Mouse (Mus musculus): ENCODE measurements around the gene Prdm16.

The Prdm16 gene

DNA sequence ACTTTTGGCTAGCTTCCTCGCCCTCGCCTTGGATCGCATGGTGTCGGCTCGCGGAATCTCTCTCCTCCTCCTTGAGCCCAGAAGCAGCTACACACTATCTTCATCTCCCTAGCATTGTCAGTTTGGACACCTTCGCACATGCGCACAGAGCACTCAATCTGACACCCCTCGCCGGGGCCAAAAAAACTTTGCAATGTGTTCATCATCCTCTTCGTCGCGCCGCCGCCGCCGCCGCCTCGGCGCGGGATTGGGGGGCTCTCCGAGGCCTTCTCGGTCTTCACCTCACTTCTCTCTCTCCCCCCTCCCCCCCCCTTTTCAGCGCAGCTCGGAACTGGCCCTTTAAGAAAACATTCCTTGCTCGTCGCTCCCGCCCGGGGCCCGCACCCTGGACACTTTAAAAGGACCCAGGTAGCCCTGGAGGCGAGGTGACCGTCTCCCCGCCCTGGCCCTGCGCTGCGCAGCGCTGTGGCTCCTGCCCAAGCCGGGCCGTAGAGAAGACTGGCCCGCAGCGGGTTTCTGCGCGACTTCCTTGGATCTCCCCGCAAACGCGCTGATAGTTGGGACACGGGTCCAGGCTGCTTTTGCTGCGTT is at the start of gene Prdm16:
Prdm16 (minus strand) TSS at position 153 of the 591 bp plus-strand sequence.
- DNase-seq (ENCODE audit: low read depth, low spot score) = no peak

DNA sequence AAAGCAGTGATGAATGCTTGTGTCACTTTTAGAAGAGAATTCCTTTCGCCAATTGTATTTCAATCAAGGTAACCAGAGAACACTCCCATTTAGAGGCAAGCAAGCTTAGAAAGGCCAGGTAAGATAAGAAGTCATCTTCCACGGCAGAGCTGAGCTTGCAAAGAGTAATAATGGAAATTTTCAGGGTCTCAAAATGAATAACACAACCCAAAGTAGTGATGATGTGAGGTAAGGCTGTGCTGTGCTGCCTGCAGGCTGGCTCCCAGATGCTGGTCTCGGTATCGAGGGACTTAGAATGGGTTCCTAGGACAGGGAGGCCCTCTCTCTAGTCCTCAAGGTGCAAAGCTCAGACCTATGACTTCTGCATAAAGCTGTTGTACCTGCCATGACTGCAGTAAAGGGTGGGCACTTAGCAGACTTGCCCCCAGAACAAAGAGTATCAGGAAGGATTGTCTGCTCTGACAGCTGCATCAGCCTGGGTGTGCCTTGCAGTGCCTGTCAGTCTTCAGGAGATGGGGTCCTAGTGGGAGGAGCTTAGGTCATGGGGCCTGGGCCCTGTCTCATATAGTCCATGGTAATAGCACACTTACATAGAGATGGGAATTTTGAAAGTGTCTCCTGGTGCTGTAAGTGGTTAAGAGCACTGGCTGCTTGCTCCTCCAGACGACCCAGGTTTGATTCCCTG is 46.5 kb upstream of the Prdm16 start:
- no peak for DNase-seq (ENCODE audit: low read depth, low spot score)

DNA sequence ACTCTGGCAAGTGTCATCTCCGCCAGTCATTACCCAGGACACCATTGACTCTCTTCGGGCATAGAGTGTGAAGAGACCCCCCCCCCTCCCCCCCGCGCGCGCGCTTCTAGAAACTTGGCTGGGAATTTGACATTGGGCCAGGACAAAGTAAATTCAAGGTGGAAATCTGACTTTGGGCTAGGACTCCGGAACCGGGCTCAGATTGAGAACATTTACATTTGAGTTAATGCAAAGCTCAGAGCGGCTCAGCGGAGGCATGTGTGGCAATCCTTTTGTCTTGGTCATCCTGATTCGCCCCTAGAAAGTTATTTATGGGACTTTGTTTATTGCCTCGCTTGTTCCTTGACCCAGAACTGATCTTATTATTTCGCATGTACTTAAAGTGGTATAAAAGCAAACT is 45.6 kb upstream of the Prdm16 start:
- DNase-seq (ENCODE audit: low read depth, low spot score) = no peak

DNA sequence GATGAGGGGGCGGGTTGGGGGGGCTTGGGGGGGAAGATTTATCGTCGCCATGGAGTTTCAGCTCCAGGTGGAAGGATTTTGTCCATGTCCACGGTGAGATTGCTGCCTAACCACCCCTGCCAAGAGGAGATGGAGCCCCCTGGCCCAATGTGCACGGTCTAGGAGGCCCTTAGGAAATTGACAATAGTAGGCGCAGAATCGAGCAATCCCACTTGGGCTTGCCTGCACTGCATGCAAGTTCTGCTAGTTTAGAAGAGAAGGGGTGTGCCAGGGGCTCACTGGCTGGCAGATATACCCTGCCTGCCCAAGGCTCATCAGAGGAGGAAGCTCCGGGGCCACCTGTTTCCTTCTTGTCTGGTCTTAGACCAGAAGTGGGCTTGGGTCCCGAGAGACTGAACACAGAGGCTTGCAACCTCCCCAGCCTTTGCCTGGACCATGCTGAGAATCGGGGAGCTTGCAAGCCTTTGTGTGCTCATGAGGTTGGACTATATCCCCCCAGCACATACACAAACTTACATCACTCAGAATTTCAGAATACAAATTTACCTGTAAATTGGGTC is 38.8 kb upstream of the Prdm16 start:
- no peak for DNase-seq (ENCODE audit: low read depth, low spot score)

DNA sequence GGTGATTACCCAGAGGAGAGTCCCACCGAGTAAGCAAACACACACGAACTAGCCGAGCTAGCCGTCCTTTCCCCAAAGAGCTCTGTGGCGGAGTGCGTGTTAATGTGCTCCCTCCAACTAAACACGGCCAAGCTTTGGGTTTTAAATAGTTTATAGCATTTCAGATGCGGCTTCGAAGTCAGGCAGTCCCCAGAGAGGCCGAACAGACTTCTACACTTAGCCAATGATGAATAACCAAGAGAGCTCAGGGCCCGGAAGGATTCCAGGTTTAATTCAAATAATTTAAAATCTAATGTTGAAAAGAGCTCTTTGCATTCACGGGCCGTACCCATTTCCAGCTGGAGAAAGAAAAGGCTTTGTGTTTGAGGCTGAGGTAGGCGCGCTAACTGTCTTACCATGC is 38.3 kb upstream of the Prdm16 start:
- DNase-seq (ENCODE audit: low read depth, low spot score) = no peak

DNA sequence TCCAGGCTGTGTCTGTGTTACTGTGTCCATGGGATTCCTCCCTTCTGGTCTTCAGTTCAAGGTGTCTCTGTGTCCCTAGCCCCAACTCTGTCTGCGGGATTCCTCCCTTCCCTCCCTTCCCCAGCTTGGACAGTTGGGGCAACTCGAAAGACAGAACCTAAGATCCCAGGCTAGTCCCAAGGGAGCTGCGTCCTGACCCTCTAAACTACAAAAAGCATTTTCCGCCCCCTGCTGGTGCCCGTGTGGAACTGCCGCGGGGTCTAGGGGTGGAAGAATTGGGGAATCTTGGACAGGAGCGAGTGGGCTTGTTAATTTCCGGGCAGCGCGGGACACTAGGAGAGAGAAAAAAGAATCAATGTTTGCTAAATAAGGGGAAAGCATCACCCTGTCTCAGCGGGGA is 37.9 kb upstream of the Prdm16 start:
- DNase-seq (ENCODE audit: low read depth, low spot score) = peak; percentile 6

DNA sequence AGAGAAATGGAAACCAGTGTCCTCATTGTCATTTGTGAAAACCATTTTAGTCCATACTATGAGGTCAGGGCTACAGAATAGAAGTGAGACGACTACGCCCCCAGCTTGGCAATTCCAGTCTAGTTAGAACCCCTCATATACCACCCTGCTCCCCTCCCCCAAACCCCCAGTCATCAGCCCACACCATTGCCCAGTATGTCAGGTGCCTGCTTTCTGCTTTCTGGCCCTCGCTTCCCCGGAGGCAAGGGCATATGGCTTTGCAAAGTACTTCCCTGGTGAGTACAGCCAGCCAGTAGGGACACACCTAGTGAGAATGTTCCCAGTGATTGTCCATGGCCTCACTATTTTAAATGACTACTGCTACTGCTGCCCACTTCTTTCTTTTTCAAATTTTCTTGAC is 37.3 kb upstream of the Prdm16 start:
- no peak for DNase-seq (ENCODE audit: low read depth, low spot score)

DNA sequence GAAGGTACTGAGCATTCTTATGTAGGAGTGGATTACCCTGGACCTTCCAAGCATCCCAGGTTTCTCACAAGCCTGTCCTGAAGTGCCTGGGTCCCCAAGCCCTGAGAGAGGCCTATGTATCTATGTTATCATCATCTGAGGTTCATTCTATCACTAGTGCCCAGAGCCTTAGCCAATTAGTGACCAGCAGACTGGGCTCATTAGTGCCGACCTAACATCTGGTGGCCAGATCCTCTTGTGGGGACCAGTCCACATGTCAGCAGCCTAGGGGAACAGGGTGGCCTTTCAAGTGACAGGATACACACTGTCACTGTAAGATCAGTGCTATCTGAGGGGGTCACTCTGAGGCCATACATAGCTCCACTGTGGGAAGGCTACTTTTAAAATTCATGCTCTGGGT is 35.4 kb upstream of the Prdm16 start:
- no peak for DNase-seq (ENCODE audit: low read depth, low spot score)

DNA sequence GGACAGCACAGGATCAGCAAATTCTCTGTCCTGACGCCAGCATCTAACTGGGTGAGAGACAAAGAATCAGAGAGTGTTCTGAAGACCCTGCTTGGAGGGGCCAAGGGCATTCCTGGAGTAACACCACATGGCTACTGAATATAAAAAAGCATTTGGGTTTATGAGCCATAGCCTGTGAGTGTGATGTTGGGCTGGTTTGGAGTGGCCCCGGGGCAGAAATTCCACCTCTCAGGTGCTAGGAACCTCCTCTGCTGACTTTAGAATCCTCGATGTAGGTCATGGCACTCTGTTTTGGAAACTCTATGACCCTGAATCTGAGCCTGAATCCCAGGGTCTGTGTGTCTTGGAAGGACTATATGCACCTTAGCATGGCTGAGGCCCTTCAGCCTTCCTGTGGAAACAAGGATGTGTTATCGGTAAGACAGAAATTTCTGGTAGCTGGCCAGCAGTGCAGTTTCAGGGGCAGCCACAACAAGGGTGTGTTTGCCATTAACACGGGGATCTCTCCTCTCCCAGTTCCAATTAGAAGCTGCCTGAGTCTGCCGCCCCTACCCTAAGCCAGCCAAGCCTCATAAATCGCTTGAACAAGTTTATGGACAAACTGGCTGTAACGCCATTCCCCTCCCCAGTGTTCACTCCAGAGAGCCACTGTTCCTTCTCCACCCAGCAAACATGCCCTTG is 34.7 kb upstream of the Prdm16 start:
- DNase-seq (ENCODE audit: low read depth, low spot score) = no peak

DNA sequence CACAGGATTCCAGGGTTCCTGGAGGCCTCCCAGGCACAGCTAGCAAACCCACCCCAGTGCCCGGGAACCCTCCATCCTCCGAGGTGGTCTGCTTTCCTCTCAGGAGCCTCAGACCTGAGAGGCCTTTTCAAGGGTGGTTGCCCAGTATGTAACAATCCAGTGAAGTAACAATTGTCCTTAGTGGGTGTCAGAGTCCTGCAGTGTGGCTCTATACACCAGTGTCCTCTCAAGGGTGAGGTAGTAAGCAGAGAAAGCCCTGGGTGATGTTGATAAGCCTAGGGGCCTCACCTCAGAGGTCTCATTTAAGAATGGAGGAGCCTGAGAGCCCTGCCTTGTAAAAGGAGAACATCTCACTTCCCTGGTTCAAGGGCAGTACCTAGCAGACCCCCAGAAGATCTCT is 31.1 kb upstream of the Prdm16 start, which contains the start of gene Actrt2:
Actrt2 (minus strand) TSS at position 101 of the 400 bp plus-strand sequence.
- no peak for DNase-seq (ENCODE audit: low read depth, low spot score)

DNA sequence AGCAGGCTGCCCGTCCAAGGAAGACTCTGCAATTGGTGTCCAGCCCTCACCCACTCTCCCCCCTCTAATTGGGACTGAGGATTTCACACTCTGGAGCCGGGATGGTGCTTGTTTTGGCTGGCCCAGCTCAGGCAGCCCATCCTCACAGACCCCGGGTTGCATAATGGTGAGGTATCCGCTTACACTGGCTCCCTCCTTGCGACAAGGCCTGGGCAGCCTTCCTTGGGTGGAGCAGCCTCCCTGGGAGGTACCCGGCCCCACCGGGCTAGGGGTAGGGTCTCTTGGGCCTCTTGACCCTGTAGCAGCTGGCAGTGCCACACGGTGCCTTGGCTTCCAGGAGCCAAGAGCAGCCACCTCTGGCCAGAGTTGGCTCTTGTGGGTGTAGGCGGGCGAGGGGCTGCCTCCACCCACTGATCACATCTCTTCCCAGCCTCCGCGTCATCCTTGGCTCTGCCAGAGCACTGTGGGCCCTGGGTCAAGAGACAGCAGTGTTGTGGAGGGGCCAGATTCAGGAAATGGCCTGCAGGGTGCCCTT is 26.1 kb upstream of the Prdm16 start:
- no peak for DNase-seq (ENCODE audit: low read depth, low spot score)

DNA sequence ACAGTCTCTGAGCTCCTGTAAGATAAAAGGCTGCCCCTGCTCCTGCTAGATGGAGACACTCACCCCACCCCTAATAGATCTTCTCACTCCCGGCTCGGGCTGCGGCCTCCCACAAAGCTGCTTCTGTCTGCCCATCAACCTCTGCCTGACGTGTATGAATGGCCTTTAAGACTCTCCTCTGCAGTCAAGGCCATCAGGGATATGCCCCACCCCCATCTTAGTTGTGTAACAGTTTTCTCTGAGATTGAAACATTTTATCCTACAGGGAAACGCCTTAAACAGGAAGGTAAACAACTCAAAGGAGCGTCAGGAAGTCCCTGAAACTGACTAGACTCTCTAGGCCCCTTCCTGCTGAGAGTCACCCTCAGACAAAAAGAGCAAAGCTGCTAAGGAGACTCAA is 24.6 kb upstream of the Prdm16 start:
- no peak for DNase-seq (ENCODE audit: low read depth, low spot score)

DNA sequence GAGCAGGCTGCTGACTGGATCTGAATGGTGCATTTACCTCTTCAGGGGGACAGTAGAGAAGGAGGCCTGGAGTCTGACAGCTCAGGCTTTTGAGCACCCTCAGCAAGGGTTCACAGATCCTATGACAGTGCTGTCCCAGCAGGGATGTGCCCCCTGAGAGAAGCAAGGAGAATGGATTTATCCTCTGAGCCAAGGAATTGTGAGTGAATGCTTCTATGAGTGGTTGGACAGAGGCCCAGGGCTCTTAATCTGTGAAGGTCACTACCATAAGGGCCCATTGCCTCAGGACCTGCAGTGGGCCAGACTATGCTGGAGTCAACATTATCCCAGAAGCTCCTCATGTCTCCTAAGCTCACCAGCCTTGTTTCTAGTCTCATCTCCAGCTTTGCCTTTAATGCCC is 23.4 kb upstream of the Prdm16 start:
- DNase-seq (ENCODE audit: low read depth, low spot score) = no peak

DNA sequence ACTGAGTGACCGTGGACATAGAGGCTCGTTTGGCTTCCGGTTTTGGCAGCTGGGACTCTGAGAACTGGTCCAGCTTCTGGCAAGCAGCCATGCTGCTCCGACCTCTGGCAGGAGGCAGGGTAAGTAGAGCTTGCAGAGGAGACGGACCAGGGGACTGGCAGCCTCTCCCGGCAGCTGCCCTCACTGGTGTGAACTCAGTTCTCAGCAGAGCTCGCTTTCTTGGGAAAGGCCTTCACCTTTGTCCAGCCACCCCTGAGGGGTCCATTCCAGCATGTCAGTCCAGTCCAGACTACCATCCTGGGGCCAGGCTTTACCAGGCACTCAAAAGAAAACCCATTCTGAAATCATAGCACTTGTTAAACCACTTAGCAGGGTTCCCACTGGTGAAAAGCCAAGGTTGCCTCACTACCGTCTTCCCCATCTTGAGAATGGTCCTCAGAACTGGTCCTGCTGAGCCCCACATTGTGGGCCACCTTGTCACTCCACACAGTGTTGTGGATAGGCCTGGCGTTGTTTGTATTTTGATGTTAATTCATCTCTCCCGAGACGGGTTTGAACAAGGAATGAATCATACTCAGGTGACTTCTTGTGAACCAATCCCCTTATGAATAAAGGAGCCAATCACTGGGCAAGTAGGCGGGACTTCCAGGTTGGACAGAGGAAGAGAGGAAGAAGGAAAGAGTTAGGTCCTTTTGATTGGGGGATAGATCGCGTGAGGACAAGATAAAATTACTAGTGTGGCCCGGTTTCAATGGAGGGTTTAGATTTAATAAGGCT is 18.6 kb upstream of the Prdm16 start:
- DNase-seq (ENCODE audit: low read depth, low spot score) = no peak

DNA sequence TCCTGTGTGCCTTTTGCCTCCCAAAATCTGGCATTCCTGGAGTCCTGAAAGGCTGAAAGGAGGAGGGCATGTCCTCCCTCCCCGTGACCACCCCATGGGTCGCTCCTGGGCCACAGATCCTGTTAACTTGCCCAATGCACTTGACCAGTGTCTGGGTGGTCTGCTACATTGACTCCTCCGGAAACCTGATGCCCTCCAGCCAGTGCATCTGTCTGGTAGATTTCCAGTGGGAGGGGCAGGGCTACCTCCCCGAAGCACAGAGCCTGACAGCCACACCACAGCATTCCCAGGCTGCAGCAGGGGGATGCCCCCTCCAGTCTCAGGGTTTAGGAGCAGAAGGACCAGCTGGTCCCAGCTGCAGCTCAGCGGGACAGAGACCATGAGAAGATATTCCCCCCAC is 15.8 kb upstream of the Prdm16 start:
- DNase-seq (ENCODE audit: low read depth, low spot score) = no peak

DNA sequence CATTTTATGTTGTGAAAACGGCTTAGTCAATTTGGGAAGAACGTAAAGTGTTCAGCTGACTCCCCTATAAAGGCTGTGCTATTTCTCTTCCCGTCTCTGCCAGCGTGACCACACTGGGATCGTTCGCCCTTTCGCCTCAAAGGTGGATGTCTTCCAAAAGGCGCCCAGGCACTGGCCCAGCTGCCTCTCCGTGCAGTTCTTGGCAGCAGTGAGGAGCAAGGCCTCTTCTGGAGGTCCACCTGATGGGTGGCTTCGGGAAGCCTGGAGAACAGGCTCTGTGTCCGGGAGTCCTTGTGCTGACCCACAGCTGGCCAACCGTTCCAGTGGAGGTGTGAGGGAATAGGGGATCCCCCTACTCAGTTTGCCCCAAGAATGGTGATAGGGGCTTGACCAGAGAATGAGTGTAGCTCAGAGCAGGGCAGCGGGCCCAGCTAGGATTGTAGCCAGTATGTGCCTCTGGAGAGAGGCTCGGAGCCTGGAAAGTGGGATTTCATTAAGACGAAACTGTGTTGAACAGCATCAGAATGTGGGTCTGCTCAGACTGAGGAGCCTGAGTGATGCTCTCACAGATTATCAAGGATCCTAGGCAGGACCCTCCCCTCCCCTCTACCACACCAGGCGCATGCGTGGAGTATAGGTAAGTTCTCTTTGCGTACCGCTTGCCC is 12.5 kb upstream of the Prdm16 start:
- DNase-seq (ENCODE audit: low read depth, low spot score) = no peak

DNA sequence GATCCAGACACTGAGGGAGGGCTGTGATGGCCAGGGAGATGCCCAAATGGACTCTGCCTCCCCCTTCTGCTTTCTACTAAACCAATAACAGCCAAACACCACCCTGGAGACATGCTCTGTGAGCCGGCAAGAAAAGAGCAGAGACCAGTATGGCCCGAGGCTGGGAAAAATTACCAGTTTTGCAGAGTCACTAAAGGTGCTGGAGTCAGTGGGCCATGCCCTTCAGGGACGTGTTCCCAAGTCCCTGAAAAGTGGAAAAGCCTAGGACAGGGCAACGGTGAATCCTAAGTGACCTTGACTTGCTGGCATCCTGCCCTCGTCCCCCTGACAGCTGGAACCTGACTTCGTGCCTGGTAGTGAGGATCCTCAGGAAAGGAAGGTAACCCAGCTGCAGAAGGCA is 5.8 kb upstream of the Prdm16 start:
- no peak for DNase-seq (ENCODE audit: low read depth, low spot score)

DNA sequence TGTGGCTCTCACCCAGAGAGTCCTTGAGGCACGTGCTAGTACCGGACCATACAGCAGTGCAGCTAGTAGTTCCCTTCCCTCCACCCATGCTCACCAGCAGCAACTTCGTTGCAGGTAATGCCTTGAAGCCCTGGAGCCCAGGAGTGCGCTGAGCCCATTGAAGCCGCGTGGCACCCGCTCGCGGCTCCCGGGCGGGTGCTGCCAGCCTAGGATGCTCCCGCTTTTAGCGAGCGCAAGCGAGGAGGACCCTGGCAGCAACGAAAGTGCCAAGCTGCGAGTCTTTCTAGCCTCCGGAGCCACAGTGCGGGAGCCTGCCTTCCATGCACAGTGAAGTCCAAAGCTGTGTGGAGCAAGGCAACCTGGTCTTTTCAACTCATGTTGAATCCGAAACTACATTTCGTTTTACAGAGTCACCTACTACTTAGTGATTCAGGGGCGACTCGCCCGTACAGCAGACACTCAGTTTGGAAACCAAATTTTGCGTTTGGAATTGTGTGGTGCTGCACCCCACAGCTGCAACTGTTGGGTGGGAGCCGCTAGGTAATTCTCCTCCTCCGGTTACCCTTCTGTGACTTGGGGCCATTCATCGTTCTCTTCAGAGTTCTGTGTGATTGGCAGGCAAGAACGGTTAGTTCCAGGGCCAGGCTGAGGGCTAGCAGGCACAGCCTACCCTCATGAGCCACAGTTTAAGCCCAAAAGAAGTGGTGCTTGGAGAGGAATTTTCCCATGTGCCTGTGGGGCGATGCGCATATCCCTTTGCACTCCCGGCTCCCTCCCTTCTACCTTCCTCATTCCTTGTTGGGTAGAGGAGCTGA is 4.8 kb upstream of the Prdm16 start:
- no peak for DNase-seq (ENCODE audit: low read depth, low spot score)

DNA sequence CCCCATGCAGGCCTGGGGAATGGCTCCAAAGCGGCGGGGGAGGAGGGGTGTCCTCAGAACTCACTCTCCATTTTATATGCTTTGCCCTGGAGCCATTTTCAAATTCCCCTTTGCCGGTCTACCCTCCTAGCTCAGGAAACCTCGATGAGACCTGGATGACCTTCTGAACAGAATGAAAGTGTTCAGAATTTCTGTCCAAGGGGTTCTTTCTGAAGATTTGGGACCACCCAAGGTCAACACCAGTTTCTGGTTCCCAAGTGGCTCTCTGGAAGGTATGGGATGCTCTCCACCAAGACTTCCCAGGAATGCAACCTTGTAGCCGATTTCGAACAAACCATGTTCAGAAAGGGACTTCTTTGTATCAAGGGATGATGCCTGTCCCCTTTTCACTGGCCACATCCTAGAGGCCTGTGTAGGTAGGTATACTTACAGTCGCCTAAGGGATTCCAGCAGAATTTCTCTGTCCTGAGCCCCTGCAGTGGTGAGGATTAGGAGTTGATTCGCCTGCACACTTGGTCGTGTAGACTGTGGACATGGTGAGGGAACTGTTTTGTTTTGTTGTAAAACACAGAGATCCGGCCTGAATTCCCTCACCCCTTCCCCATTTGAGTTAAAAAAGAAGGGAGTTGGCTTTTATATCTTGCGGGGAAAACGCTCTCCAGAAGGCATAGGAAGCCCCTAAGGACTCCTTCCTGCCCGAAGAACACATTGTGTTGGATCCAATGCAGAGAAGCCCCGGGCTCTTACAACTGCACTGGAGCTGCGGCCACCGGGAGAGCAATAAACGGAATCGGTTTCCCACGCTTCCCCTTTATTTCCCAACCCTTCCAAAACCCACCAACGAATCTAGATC is 4.0 kb upstream of the Prdm16 start:
- DNase-seq (ENCODE audit: low read depth, low spot score) = no peak
